Mouse (Mus musculus): ENCODE data around the gene Ndufa4l2.

Gene Ndufa4l2

DNA sequence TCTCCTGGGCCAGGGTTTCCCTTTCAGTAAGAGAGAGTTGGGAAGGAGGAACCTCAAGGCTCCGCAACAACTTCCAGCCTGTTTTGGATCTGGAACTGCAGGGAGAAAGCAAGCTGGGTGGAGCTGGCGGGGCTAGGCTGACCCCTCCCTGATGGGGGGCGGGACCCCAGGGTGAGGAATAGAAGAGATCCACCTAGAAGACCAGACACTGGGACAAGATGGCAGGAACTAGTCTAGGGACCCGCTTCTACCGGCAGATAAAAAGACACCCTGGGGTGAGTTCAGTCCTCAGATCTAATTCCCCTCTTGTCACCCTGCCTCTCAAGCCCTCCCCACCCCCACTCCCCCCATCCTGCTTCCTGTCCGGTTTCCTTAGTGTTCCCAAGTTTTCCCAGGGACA, at the start of gene Ndufa4l2:
TSS of gene Ndufa4l2 (plus strand) at position 204 of the 400 bp plus-strand sequence.
- no peak for DNase-seq (ENCODE audit: low read depth, low spot score)

DNA sequence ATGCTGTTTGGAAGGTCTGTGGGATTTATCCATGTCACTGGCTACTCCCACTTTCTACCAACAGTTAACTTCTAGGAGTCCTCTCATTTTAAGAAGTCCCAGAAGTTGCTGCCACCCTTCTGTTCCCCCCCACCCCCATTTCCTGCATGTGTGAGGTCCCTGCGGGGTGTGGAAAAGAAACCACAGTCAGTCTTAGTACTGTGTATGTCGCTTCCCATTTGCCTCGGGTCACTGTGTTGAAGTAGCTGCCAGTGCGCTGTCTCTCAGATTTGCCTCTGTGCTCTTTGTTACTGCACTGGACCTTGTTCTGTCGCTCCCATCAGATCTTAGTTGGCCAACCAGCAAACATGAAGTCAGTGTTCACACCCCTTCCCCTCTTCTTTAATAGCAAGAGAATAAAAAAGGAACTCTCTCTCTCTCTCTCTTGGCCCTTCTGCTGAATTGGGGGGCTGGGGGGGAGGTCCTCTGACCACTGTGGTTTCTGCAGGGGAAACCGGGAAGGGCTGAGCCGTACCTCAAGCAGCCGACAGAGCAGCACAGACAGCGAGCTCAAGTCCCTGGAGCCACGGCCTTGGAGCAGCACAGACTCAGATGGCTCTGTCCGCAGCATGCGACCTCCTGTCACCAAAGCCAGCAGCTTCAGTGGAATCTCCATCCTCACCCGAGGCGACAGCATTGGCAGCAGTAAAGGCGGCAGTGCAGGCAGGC, 43.3 kb upstream of the Ndufa4l2 start:
- DNase-seq (ENCODE audit: low read depth, low spot score) = no peak

GRCm38 (mm10) chr10:127472722-127473121, 42.0 kb upstream of the Ndufa4l2 start:
- DNase-seq (ENCODE audit: low read depth, low spot score) = no peak

GRCm38 (mm10) chr10:127475175-127475574, 39.6 kb upstream of the Ndufa4l2 start:
- no peak for DNase-seq (ENCODE audit: low read depth, low spot score)

- DNase-seq (ENCODE audit: low read depth, low spot score) = no peak
Measured at GRCm38 (mm10) chr10:127476541-127476940, 38.2 kb upstream of the Ndufa4l2 start.

DNA sequence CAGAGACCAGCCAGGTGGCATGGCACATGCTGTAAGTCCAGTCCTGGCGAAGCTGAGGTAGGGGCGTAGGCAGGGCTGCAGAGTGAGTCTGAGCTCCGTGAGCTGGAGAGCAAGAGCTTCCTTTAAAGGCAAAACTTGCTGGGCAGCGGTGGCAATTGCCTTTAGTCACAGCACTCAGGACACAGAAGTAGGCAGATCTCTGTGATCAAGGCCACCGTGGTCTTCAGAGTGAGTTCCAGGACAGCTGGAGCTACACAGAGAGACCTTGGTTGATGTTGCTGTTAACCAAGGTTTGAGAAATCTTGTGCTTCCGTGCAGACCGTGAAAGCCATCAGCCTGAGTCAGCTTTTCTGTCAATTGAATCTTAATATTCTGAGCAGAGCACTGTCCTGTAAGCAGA, 37.5 kb upstream of the Ndufa4l2 start:
- DNase-seq (ENCODE audit: low read depth, low spot score) = no peak

- peak; percentile 43 for DNase-seq (ENCODE audit: low read depth, low spot score)
Measured at GRCm38 (mm10) chr10:127479131-127479530, 35.6 kb upstream of the Ndufa4l2 start.

DNA sequence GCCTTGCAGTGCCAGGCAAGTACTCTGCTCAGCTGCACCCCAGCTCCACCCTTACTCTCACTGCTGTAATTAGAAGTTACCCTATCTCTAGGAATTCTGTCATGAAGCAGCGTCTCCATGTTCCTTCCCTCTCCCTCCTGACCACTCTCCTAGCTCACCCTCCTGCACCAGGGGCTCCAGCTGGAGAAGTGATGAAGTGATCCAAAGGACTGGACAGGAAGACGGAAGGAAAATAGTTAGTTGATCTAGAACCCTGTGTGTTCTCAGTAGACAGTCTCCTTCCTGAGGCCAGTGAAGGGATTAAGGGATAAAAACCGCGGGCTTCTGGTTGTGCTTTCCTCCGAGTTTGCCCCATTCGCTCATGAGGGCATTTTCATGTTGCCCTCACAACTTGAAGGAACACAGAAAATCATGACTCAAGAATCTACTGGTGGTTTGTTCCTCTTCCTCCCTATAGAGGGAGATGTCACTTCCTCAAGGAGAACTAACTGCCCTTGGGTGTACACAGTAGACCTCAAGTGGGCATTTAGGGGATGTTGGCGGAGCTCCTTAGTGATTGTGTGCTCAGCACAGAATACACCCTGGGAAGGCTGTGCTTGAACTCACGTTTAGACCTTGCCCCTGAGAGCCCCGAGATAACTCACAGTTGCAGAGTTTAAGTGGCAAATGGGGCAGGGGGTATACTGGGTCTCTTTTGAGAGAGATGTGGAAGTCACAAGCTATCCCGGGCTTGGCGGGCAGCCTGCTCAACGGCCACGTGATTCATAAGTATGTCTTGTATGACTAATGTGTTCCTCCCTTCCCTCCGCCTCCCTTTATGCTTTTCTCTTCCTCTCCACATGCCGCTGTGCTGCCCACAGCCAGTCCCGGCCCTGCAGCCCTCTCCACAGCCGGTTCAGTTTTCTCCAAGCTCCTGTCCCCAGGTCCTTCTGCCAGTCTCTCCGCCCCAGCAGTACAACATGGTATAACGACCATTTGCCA, 33.6 kb upstream of the Ndufa4l2 start:
- peak; percentile 23 for DNase-seq (ENCODE audit: low read depth, low spot score)

- no peak for DNase-seq (ENCODE audit: low read depth, low spot score)
Measured at GRCm38 (mm10) chr10:127485235-127485634, 29.5 kb upstream of the Ndufa4l2 start.

GRCm38 (mm10) chr10:127488856-127489255, 25.9 kb upstream of the Ndufa4l2 start:
- DNase-seq (ENCODE audit: low read depth, low spot score) = no peak

GRCm38 (mm10) chr10:127490160-127491127, 24.3 kb upstream of the Ndufa4l2 start:
- no peak for DNase-seq (ENCODE audit: low read depth, low spot score)

DNA sequence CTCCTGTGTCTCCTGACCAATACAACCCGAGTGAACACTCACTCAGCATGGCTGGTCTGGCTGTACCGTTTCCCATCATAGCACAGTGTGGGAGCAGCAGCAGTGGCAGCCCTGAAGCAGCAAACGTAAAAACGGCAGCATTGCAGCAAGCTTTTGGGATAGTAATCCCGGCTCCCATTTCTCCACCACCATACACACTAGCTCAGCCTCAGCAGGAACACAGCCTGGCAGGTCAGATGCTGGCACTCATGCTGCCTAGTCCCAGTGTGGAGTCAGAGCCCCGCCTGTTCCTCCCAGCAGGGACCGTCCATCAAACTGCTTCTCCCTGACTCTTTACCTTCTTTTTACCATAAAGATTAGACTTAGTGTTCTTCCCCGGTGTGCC, 23.6 kb upstream of the Ndufa4l2 start:
- DNase-seq (ENCODE audit: low read depth, low spot score) = no peak

- no peak for DNase-seq (ENCODE audit: low read depth, low spot score)
Measured at GRCm38 (mm10) chr10:127492118-127492517, 22.6 kb upstream of the Ndufa4l2 start.

DNA sequence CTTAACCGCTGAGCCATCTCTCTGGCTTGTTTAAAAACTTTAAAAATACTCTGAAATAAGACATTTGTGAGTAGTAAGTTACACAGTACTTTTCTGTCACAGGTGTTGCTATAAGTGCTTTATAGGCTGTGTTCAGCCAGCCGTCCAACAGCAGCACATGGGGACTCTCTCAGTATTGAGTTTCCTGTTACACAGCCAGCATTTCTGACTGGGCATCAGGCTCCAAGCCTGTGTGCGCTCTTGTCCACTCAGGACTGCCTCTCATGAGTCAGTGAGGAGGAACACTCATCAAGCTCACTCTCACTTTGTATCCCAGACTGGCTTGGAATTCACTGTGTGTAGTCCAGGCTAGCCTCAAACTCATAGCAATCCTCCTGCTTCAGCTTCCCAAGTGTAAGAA, 18.6 kb upstream of the Ndufa4l2 start:
- no peak for DNase-seq (ENCODE audit: low read depth, low spot score)

DNA sequence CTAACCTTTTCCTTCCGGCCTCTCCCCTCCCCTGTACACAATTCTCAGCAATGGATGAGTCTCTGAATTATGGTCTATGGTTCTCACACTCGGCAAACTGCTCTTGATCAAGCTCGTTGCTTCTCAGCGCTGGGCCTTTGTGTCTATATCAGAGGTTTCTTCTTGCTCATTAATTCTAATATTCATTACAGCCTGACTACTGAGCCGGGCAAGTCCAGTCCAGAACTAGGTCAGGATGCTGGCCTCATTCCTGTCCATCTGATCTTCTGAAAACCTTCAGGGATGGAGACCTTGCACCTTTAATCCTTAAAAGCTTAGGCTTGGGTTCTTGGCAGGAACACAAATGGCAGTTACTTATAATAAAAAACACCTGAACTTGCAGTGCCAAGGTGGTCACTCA, 15.3 kb upstream of the Ndufa4l2 start:
- DNase-seq (ENCODE audit: low read depth, low spot score) = no peak

GRCm38 (mm10) chr10:127500042-127500441, 14.7 kb upstream of the Ndufa4l2 start:
- DNase-seq (ENCODE audit: low read depth, low spot score) = no peak

GRCm38 (mm10) chr10:127500894-127501893, 13.6 kb upstream of the Ndufa4l2 start, which contains the start of gene Stac3:
Gene Stac3 (plus strand): TSS chr10:127501686.
- no peak for DNase-seq (ENCODE audit: low read depth, low spot score)

- peak; percentile 90 for DNase-seq (ENCODE audit: low read depth, low spot score)
Measured at GRCm38 (mm10) chr10:127508239-127508638, 6.5 kb upstream of the Ndufa4l2 start.

GRCm38 (mm10) chr10:127509051-127509836, 5.5 kb upstream of the Ndufa4l2 start:
- peak; percentile 98 for DNase-seq (ENCODE audit: low read depth, low spot score)

All from ES-CJ7 (cell line).